Comparison of ENCODE assay signal across 8 mouse cellular contexts in the genomic region with DNA sequence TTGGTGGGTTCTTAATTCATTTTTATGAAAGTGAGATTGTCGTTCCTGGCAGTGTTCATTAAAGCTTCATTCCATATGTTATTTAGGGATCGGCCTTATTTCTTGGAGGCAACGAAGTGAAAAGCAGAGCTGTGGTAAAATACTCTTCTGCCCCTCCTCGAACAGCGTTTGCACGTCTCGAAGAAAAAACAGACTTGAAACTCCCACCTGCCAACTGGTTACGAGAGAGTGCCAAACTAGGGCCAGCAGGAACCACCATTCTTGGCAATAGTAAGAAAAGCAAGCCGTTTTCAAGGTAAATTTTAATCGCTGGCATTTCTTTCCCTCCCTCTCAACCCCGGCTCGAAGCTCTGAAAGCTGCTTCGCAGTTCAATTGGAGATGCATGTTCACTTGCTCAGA. TPM values are rescaled to one million over a fixed set of nuclear protein-coding genes. Genes with fewer than 3 reads are reported as not detected.
DNase-seq lines count a peak whose midpoint lies in the region; ATAC-seq and TF ChIP-seq lines count a peak whose summit lies in the region.

No protein-coding gene starts in this region.

- H3K4me1 ChIP-seq in embryonic fibroblast, embryonic 13.5 days (ENCODE audit: control insufficient read depth, insufficient read depth, low read length), result peaks cover 7% of the 10 kb centered on the region; the same call in 1 of the 2 replicates
- H3K4me1 ChIP-seq in midbrain, embryonic 16.5 days (ENCODE audit: control insufficient read depth, insufficient read depth, low read length), result peaks cover 8% of the 10 kb centered on the region

- H3K4me3 ChIP-seq in embryonic fibroblast, embryonic 13.5 days (ENCODE audit: insufficient read depth, low read length), result peak overlapping the region; percentile 95
- H3K4me3 ChIP-seq in layer of hippocampus, adult 2 months, result peak overlapping the region; percentile 87
- no peak overlapping the region for H3K4me3 ChIP-seq in midbrain, embryonic 16.5 days (ENCODE audit: low read depth, low read length)

- H3K9ac ChIP-seq in midbrain, embryonic 16.5 days (ENCODE audit: low read depth, low read length), result no peak overlapping the region

- H3K36me3 ChIP-seq in midbrain, embryonic 16.5 days (ENCODE audit: control insufficient read depth, insufficient read depth, low read length), result peaks cover 18% of the 10 kb centered on the region

- no peak overlapping the region for H3K27ac ChIP-seq in embryonic fibroblast, embryonic 13.5 days (ENCODE audit: insufficient read depth, low read length)
- no peak overlapping the region for H3K27ac ChIP-seq in layer of hippocampus, adult 2 months
- no peak overlapping the region for H3K27ac ChIP-seq in midbrain, embryonic 16.5 days (ENCODE audit: low read length)

- H3K27me3 ChIP-seq in midbrain, embryonic 16.5 days (ENCODE audit: control insufficient read depth, insufficient read depth, low read depth, low read length), result no peaks in the 10 kb centered on the region

- no peak for ATAC-seq in midbrain, embryonic 16.5 days

- peak; percentile 62 to 68 for DNase-seq in left cerebral cortex, adult 18-20 months (ENCODE audit: low spot score in 2 of 2)
- DNase-seq in left cerebral cortex, adult 11 months (ENCODE audit: low spot score), result no peak
- DNase-seq in layer of hippocampus, adult 2 months (ENCODE audit: low spot score in 2 of 2), result peak; percentile 51 to 81
- no peak for DNase-seq in spleen, postnatal 10 days (ENCODE audit: low spot score in 2 of 2)
- DNase-seq in urinary bladder, postnatal 25 days (ENCODE audit: low spot score), result no peak
- DNase-seq in adrenal gland, postnatal 14 days, result no peak

- 95% methylated on average over 13 of the region's 13 CpGs for WGBS in midbrain, embryonic 16.5 days

- no peak for TF ChIP-seq CTCF in embryonic fibroblast, embryonic 13.5 days (IDR thresholded peaks at IDR 0.05; ENCODE audit: borderline replicate concordance, insufficient read depth, low read length)
- no peak for TF ChIP-seq CTCF in layer of hippocampus, adult 2 months (conservative IDR thresholded peaks at IDR 0.05)

- peak overlapping the region; percentile 90 for H3K4me2 ChIP-seq in midbrain, embryonic 16.5 days (ENCODE audit: low read length)

- TF ChIP-seq POLR2A in embryonic fibroblast, embryonic 13.5 days (IDR thresholded peaks at IDR 0.05; ENCODE audit: low read depth, low read length), result no peak

- no peaks in the 10 kb centered on the region for H3K9me3 ChIP-seq in midbrain, embryonic 16.5 days (replicated peaks; ENCODE audit: control insufficient read depth, low read length, poor library complexity, severe bottlenecking)

RNA-seq across cellular contexts. Expression of a gene that starts 1.5 kb away (rescaled TPM):
- 10 to 100 TPM; 23.3 to 27.0 TPM for total RNA-seq in left cerebral cortex, adult 18-20 months (2021)
- 13.3 and 16.6 TPM in 2 replicates for polyA plus RNA-seq in embryonic fibroblast, embryonic 13.5 days (2011; ENCODE audit: insufficient read length, low read depth, missing spikeins)
- 10 to 100 TPM; 29.0 to 30.5 TPM for total RNA-seq in layer of hippocampus, adult 2 months (2021)
- 19.0 and 19.5 TPM in 2 replicates for polyA plus RNA-seq in midbrain, embryonic 16.5 days (2015; fragmentation: Nextera tagmentation; extraction: Ambion mirVana)
- 16.0 TPM in 2 replicates for total RNA-seq in adrenal gland, postnatal 14 days (2021)

RNA-seq across cellular contexts. Expression of a gene that starts 36.9 kb away (rescaled TPM):
- not detected for total RNA-seq in left cerebral cortex, adult 18-20 months (2021)
- not detected in 2 replicates for polyA plus RNA-seq in embryonic fibroblast, embryonic 13.5 days (2011; ENCODE audit: insufficient read length, low read depth, missing spikeins)
- not detected for total RNA-seq in layer of hippocampus, adult 2 months (2021)
- polyA plus RNA-seq in midbrain, embryonic 16.5 days (2015; fragmentation: Nextera tagmentation; extraction: Ambion mirVana), result not detected in 2 replicates
- not detected in 2 replicates for total RNA-seq in adrenal gland, postnatal 14 days (2021)

RNA-seq across cellular contexts. Expression of a gene that starts 41.0 kb away (rescaled TPM):
- not detected for total RNA-seq in left cerebral cortex, adult 18-20 months (2021)
- not detected in 2 replicates for polyA plus RNA-seq in embryonic fibroblast, embryonic 13.5 days (2011; ENCODE audit: insufficient read length, low read depth, missing spikeins)
- total RNA-seq in layer of hippocampus, adult 2 months (2021), result under 1 TPM; 0.12 to 0.41 TPM
- not detected in 2 replicates for polyA plus RNA-seq in midbrain, embryonic 16.5 days (2015; fragmentation: Nextera tagmentation; extraction: Ambion mirVana)
- not detected in 2 replicates for total RNA-seq in adrenal gland, postnatal 14 days (2021)

Comparison
In these comparisons a context has a peak if more than half of its experiments do, and no peak if none do; other contexts are left out.
1. DNase-seq: peak in left cerebral cortex, adult 18-20 months (2 of 2) and layer of hippocampus, adult 2 months (2 of 2); none in left cerebral cortex, adult 11 months (single experiment), spleen, postnatal 10 days (0 of 2), urinary bladder, postnatal 25 days (single experiment) and adrenal gland, postnatal 14 days (single experiment).